Mouse (Mus musculus) kidney, adult 18-20 months (tissue): ENCODE data around the gene Fbxl16.

Experiments used
- DNase-seq: peaks from one replicate; pipeline ENCODE4 v3.0.0; 2021

Gene Fbxl16

DNA sequence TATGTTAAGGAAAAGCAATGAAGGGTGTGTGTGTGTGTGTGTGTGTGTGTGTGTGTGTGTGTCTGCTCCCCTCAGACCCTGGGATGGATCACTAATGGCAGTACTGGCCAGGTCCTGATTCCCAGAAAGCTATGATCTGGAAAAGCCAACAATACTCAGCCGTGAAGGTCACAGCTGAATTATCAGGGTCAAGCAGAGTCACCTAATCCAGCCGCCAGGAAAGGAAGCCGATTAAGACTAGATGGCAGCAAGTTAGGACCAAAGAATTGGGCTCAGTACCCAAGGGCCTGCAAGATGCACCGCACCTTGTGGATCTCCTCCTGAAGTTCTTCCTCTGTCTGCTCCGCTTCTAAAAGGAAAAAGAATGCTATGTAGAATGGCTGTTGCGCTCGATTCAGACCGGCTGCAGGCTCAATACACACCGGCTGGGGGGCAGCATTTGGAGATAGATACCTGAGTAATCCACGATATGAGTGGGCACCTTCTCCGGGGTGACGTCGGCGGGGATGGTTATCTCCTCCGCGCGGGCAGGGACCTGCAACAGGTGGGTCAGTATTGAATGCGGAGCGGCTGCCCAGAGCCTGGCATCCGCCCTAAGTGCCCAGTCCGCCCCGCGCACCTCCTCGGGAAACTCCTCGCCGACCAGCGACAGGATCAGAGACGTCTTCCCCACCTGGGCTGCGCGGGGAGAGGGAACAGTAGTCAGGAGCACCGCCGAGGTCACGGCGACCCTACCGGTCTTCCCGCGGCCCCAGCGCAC lies 34.9 kb downstream of the Fbxl16 start:
- DNase-seq, result no peak

DNA sequence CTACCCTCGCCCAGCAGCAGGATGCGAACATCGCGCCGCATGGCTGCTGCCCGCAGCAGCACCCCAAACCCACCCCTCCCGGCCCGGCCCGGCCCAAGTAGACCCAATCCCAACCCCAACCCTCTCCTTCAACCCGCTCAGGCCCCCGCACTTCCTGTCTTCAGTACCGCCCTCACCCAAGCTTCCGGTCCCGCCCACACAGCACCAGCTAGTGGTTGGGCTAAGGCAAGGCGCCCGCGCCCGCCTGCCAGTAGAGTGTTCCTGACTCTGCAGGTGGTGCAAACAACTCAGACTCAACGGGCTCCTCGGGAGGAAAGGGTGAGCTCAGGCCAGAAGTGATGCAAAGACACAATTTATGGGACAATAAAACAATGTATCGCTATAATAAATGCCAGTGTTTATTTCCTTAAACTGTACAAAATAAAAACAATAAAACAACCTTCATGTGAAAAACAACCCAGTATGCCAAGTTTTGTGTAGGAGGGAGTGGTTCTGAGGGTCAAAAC lies 35.6 kb downstream of the Fbxl16 start, which contains the start of gene Rhot2:
Gene Rhot2, minus strand, starts transcription at position 456 of the 506 bp plus-strand sequence.
- peak; percentile 95 for DNase-seq

DNA sequence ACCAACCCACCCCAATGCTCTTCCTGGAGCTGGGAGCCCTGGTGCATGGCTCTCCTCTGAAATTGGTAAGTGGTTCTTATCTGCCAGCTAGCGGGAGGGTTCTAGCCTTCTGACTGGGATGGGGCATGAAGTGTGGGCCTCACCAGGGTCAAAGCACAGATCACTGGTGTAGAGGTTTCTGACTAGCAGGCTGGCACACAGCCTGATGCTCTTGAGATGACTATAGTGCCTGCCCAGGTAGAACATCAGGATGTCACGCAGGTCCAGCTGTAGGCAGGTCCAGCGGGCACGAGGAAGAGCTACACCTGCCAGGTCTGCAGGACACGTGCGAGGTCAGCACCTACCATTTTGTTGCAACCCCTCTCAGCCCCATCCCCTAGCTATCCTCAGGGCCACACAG lies 51.3 kb downstream of the Fbxl16 start:
- DNase-seq, result no peak

DNA sequence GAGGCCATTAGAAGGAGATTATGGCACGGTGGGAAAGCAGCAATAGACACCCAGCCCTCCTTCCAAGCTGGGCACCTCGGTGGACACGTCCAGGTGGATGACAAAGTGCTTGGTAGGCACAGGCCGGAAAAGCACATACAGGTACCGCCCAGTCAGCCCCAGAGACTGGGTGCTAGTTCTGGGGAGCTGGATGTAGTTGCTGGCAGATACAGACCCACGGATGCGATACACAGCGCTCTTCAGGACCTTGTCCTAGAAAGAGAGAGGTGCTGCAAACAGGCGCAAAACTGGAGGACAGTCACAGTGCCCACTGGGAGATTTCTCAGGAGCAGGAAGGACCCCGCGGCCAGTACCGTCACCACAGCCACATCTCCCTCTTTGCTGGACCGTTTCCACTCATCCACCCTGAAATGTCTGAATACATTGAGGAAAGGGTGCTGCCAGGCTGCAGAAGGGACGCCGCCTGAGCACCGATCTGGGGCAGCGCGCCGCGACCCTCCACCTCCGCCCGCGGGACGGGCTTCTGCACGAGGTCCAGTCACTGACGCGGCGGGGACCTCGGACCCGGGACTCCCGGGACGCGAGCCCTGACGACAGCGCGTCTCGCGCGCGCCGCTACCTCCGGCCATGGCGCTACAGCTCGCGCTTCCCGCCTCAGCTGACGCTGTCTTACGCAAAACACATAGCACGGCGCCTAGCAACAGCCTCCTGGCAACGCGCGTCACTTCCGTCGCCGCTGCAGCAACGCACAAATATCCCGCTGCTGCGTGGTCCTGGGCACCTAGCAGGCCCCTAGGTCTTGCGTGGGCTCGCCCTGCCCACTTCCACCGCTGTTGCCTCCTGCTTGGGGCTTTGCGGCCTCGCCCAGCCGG lies 52.2 kb downstream of the Fbxl16 start, which contains the start of gene Wdr90:
Gene Wdr90, minus strand, starts transcription at position 670 of the 872 bp plus-strand sequence.
- peak; percentile 91 for DNase-seq

DNA sequence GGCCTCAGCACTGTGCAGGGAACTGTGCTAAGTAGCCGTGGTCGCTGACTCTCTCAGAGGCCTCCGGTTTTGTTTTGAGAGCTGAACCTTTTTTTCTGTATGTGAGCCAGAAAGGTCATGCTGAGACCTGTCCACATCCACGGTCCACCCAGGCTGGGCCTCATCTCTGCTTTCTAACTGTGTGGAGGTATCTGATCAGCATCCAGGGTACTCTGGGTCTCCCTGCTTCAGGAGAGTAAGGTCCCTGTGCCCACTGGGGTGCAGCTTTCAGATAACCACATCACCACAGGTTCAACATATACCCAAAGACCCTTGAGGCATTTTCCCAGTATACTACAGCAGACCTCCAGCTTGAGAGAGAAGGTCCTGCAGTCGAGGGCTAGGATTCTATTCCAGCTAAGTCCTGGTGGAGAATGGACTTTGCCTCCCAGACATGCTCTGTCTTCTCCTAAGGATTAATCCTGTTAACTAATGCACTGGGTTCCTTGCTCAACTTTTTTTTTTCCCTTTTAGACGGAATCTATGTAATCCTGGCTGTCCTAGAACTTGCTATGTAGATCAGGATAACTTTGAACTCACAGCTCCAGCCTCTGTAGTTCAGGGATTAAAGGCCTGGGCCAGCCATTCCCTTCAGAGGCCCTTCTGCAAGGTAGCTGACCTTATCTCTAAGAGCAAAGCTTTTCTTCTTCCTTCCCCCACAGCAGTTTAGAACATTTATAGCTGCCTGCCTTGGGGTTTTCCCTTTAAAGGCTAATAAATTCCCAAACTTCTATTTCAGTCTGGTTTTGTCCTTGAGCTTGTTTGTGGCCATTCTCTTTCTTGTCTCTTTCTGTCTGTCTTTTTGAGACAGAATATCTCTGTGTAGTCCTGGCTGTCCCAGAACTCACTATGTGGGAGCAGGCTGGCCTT lies 53.1 kb downstream of the Fbxl16 start:
- no peak for DNase-seq

DNA sequence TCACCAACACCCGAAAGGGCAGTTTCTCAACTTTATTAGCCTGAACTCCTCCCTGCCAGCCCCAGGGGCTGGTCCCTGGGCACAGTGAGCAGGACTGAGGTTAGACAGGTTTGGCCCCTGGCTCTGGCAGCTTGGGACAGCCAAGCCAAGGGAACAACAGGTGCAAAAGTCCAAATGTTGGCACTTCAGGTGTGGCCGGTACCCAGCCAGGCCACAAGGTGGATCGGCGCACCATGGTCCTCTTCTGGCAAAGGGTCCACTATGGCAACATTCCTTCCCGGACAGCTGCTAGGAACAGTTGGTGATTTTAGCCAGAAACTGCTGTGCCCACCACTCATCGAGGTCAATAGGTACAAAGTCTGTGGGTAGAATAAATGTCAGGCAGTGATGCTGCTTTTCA lies 54.8 kb downstream of the Fbxl16 start:
- DNase-seq, result peak; percentile 52

DNA sequence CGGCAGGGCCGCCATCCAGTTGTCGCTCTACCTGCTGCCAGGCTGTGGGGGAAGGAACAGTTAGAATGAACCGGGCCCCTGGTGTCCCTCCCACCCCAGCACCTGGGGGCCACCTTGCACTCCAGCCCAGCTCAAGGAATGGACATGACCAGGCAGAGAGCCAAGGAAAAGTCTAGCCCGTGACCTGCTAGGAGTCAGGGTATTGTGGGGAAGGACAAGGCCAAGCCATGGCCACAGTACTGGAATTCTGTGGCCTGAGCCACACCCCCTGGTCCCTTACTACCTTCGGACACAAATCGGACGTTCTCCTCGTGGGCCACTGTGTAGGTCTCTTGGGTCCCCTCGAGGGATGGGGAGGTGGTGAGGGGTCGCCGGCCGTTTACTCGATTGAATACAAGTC lies 55.4 kb downstream of the Fbxl16 start:
- DNase-seq, result peak; percentile 46

DNA sequence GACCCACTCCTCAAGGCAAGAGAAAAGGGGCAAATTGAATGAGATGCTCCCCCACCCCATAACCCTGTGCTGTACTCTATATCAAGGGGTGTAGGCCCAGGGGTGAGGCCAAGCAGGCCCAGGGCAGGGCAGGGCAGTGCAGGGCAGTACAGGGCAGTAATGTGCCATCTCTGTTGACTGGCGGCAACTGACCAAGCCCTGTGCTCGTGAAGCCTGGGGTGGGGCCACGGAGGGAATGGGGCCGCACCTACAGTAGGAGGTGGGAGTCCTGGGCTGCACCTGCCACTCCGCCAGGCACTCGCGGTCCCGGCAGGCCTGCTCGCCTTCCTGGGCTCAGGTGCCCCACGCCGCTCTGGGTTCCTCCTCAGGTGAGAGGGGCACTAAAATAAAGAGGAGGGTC lies 56.4 kb downstream of the Fbxl16 start:
- DNase-seq, result no peak

DNA sequence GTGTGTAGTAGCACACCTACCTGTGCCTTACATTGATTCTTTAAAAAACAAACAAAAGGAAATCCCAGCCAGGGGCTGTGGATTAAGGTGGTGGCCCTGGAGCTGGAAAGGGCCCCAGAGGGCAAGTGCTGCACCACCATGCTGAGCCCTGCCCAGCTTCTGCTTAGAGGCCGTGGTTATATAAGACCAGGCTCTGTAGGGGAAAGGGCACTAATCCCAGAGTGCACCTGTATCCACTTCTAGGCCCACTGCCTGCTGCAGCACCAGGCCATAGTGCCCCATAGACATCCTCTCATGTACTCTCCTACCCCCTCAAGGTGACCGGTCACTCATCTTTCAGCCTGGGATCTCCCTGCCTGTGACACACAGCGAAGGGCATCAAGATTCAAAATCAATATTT lies 57.3 kb downstream of the Fbxl16 start:
- no peak for DNase-seq

DNA sequence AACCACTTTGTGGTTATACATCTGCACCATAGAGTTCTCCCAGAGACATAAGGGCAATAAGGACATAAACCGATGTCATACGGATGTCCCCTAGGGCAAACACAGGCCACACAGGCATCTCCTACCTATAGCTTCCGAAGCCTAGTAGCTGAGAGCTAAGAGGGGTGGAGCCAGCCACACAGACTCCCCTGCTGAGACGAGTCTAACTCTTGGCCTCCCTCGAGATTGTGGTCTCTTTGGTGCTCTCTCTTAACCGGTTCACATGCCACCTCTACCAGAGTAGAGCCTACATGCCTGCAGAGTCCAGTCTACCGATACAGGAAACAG lies 58.6 kb downstream of the Fbxl16 start:
- no peak for DNase-seq

DNA sequence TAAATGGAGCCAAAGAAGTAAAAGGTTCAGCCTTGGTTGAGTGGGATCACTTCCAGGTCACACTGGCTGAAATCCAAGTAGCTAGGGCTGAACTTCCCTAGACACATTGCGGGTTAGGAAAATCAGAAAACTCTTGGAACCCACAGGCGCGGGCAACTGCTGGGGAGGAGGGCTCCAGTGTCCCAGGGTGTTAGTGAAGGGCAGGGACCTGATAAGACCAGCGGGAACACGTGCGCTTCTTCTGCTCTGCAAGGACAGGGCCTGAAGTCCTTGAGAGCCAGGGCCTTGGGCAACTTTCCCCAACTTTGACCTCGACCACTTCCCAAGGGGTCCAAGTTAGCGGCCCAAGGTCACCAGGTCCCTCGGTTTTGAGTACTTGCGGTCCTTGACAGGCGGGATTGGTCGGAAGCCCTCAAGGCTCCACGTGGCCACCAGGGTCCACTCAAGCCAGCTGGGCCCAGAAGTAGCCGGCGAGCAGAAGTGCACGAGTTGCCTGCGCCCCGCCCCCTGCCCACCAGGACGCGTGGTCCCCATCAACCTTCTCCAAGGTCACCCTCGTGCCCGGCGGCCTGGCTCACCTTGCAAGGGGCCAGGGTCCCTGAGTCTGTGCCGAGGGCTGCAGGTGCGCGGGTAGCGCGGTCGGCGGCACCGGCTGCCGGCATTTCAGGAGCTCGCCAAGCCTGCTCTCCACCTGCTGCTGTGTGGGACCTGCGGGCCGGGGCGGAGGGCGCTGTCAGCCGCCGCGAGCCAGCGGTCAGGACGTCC lies 59.1 kb downstream of the Fbxl16 start:
- peak; percentile 83 for DNase-seq

DNA sequence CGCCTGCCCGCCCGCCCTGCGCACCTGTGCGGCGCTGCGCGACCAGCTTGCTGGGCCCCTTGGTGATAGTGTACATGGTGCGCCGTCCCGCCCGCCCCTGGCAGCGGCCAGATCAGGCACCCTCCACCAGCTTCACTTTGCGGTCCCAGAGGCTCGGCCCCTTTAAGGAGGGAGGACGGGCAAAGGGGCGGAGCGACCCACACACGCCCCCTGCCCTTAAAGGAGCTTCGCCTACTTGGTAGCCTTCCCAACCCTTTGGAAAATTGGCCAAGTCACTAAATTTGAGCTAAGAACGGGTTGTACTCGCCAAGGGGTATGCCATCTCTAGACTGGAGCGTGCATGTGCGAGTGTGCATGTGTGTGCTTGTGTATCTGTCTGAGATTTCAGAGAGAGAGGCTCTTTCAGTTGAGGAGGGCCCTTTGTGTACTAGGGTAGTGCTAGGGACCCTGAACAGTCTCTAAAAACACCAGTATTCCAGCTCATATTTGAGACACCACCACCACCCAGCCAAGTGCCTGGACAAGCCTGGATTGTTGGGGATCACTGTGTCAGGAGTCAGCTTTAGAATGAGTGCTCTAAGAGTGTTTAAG lies 59.8 kb downstream of the Fbxl16 start, which contains the start of gene Mcrip2:
Gene Mcrip2, minus strand, starts transcription at position 164 of the 591 bp plus-strand sequence.
- peak; percentile 90 for DNase-seq

DNA sequence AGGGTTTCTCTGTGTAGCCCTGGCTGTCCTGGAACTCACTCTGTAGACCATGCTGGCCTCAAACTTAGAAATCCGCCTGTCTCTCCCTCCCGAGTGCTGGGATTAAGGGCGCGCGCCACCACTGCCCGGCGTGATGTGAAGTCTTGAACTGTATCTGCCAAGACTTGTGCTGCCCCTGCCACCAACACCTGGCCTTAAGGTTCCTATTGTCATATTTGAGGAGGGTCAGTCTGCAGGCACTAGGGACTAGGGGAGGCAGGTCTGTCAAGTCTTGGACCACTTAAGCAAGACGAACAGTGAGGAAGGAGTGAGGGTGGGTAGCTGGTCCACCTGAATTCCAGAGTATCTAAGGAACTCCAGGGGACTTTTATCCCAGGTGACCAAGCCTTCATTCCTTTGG lies 60.6 kb downstream of the Fbxl16 start:
- DNase-seq, result no peak

DNA sequence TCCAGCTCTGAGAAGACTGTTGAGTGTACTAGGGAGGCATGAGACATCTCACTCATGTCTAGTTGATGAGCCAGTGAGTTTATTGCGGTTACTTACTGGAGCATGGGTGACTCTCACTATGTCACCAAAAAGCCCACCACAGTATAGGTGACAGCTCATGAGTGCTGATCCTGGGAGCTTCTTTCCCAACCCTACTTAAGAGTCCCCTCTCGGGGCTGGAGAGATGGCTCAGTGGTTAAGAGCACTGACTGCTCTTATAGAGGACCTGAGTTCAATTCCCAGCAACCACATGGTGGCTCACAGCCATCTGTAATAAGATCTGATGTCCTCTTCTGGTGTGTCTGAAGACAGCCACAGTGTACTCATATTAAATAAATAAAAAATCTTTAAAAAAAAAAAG lies 61.1 kb downstream of the Fbxl16 start:
- DNase-seq, result no peak
